Mouse (Mus musculus) large intestine, adult 2 months (tissue): ENCODE measurements around the gene Rbpjl. TPM values are rescaled to one million over a fixed set of nuclear protein-coding genes. Genes with fewer than 3 reads are reported as not detected.

ENCODE experiments used
- DNase-seq: peaks from one replicate; pipeline ENCODE4 v3.0.0-alpha.2; 2012; ENCODE audit warnings: low read depth, low spot score
- WGBS: fragments of 180-500 bp; shearing (Covaris S2); methylation state at CpG from one replicate; pipeline ENCODE4 v1.1.7; 2018; 5-methylcytosine and 5-hydroxymethylcytosine counted together
- polyA plus RNA-seq: library from polyadenylated mRNA; depleted of rRNA; stranded (reverse); fragments of >200 nt; gene quantifications from 2 replicates; pipeline ENCODE4 v1.2.3, GENCODE M21; 2012

The Rbpjl gene
- polyA plus RNA-seq, 1 experiment: not detected

- WGBS: 6% methylated on average over 7 of the region's 7 CpGs
- no peak for DNase-seq
Observed at GRCm38 (mm10) chr2:164441731-164442130, 38.8 kb downstream of the Rbpjl start.

- DNase-seq: no peak
- WGBS: 1% methylated on average over 29 of the region's 29 CpGs
Observed at GRCm38 (mm10) chr2:164442315-164443050, 39.5 kb downstream of the Rbpjl start.

- WGBS: under 1% methylated on average over 26 of the region's 26 CpGs
- no peak for DNase-seq
Observed at GRCm38 (mm10) chr2:164443051-164443437, 40.1 kb downstream of the Rbpjl start.

- no peak for DNase-seq
- 13% methylated on average over 18 of the region's 18 CpGs for WGBS
Observed at GRCm38 (mm10) chr2:164443460-164444000, 40.6 kb downstream of the Rbpjl start, which contains the start of gene Sdc4. TSS of gene Sdc4 (minus strand) at chr2:164443887.

- WGBS: 59% methylated on average over 2 of the region's 2 CpGs
- no peak for DNase-seq
Observed at GRCm38 (mm10) chr2:164444701-164445100, 41.8 kb downstream of the Rbpjl start.

- WGBS: 83% methylated on average over 3 of the region's 3 CpGs
- no peak for DNase-seq
Observed at GRCm38 (mm10) chr2:164445399-164446085, 42.6 kb downstream of the Rbpjl start.

- no peak for DNase-seq
- WGBS: 80% methylated on average over 3 of the region's 3 CpGs
Observed at GRCm38 (mm10) chr2:164446086-164446469, 43.1 kb downstream of the Rbpjl start.

- DNase-seq: no peak
- WGBS: 81% methylated on average over 1 of the region's 1 CpGs
Observed at GRCm38 (mm10) chr2:164448140-164448539, 45.2 kb downstream of the Rbpjl start.

GRCm38 (mm10) chr2:164448921-164449320 lies 46.0 kb downstream of the Rbpjl start:
- 28% methylated on average over 5 of the region's 5 CpGs for WGBS
- no peak for DNase-seq

GRCm38 (mm10) chr2:164449341-164450042 lies 46.6 kb downstream of the Rbpjl start:
- DNase-seq: no peak

GRCm38 (mm10) chr2:164452000-164452676 lies 49.2 kb downstream of the Rbpjl start:
- WGBS: 24% methylated on average over 13 of the region's 13 CpGs
- no peak for DNase-seq

More at GRCm38 (mm10) chr2:164449341-164450042, 46.6 kb downstream of the Rbpjl start:
- WGBS: 37% methylated on average over 14 of the region's 14 CpGs

- WGBS: 79% methylated on average over 14 of the region's 14 CpGs
- no peak for DNase-seq
Observed at GRCm38 (mm10) chr2:164453047-164453757, 50.3 kb downstream of the Rbpjl start.

GRCm38 (mm10) chr2:164453887-164454500 lies 51.1 kb downstream of the Rbpjl start:
- 74% methylated on average over 7 of the region's 7 CpGs for WGBS
- no peak for DNase-seq

- 14% methylated on average over 10 of the region's 10 CpGs for WGBS
- no peak for DNase-seq
Observed at GRCm38 (mm10) chr2:164454846-164455245, 51.9 kb downstream of the Rbpjl start.

GRCm38 (mm10) chr2:164455421-164456190 lies 52.7 kb downstream of the Rbpjl start:
- DNase-seq: no peak
- 48% methylated on average over 6 of the region's 6 CpGs for whole genome bisulfite sequencing

- WGBS: 38% methylated on average over 1 of the region's 1 CpGs
- DNase-seq: no peak
Observed at GRCm38 (mm10) chr2:164456413-164456812, 53.5 kb downstream of the Rbpjl start.

- WGBS: 5% methylated on average over 7 of the region's 7 CpGs
- no peak for DNase-seq
Observed at GRCm38 (mm10) chr2:164456864-164457300, 53.9 kb downstream of the Rbpjl start, which contains the start of gene Sys1. TSS of gene Sys1 (plus strand) at chr2:164456964.

- 25% methylated on average over 7 of the region's 7 CpGs for WGBS
- DNase-seq: no peak
Observed at GRCm38 (mm10) chr2:164457942-164458341, 55.0 kb downstream of the Rbpjl start.
